Mouse (Mus musculus) small intestine, adult 2 months (tissue): ENCODE measurements around the gene Etv1.

Experiments used
- CTCF ChIP-seq: fragments of 200-500 bp; IDR thresholded peaks from 2 replicates; pipeline ENCODE4 v1.5.1; 2012; ENCODE audit warnings: low read depth, mild to moderate bottlenecking, control low read depth, inconsistent platforms, low read length, moderate library complexity, mixed read lengths; ENCODE audit not compliant: insufficient replicate concordance, insufficient read length; ENCODE audit errors: extremely low read depth
- POLR2A ChIP-seq: fragments of 200-500 bp; IDR thresholded peaks from 2 replicates; pipeline ENCODE4 v1.6.1; 2012; ENCODE audit warnings: low read depth, mild to moderate bottlenecking, control low read depth, inconsistent platforms, low read length, moderate library complexity

DNA sequence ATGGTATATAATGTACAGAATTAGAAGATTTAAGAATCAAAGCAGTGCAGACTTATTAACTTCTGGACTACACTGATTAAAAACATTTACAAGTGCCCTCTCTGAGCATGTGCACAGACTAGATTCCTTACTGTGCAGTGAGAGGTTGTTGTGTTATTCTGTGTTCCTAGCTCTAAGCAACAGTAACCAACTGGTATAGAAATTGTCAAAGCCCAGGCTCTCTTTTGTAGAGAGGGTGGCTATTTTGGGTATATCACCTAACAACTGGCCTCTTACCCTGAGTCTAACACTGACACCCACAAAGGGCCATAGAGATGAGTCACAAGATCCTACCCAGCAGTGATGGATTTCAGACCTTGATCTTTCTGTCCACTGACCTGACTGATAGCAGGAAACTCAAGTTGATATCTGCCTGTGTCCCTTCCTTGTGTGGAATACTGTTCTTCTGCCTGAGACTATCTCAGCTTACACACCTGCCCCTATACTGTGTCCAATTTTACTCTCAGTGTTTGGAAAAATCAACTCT is 95.4 kb downstream of the Etv1 start:
- TF ChIP-seq CTCF (no peak), POLR2A (no peak)
